Mouse (Mus musculus): ENCODE measurements at regions not wholly inside any gene's neighbourhood (a gene's known extent, or its start where the extent isn't known, plus 50 kb on each side); places are given as distances from the start of the nearest gene placed in this dataset.

GRCm38 (mm10) chr13:31475845-31476244 lies 80.1 kb upstream of the Foxq1 start:
- H3K36me3 ChIP-seq (replicated peaks; ENCODE audit: control insufficient read depth, insufficient read depth): no peaks in the 10 kb centered on the region
- no peaks in the 10 kb centered on the region for H3K27me3 ChIP-seq (ENCODE audit: control insufficient read depth, insufficient read depth, low read length)
- ATAC-seq (ENCODE audit: low FRiP score) (no peak), DNase-seq (ENCODE audit: low spot score) (no peak)
- H3K27ac ChIP-seq: no peak overlapping the region
- H3K4me1 ChIP-seq (replicated peaks; ENCODE audit: control insufficient read depth, insufficient read depth, low read length): no peaks in the 10 kb centered on the region
- H3K4me2 ChIP-seq (replicated peaks): no peak overlapping the region
- no peaks in the 10 kb centered on the region for H3K9me3 ChIP-seq (ENCODE audit: control insufficient read depth, low read length)
- H3K9ac ChIP-seq: no peak overlapping the region
- 84% methylated on average over 3 of the region's 3 CpGs for WGBS
- H3K4me3 ChIP-seq (replicated peaks; ENCODE audit: low read length): no peak overlapping the region

- no peaks in the 10 kb centered on the region for H3K27me3 ChIP-seq (ENCODE audit: control insufficient read depth, insufficient read depth, low read length)
- no peak overlapping the region for H3K4me3 ChIP-seq (replicated peaks; ENCODE audit: low read length)
- no peaks in the 10 kb centered on the region for H3K4me1 ChIP-seq (replicated peaks; ENCODE audit: control insufficient read depth, insufficient read depth, low read length)
- no peaks in the 10 kb centered on the region for H3K36me3 ChIP-seq (replicated peaks; ENCODE audit: control insufficient read depth, insufficient read depth)
- H3K9me3 ChIP-seq (ENCODE audit: control insufficient read depth, low read length): no peaks in the 10 kb centered on the region
- DNase-seq (ENCODE audit: low spot score) (no peak), ATAC-seq (ENCODE audit: low FRiP score) (no peak)
- H3K4me2 ChIP-seq (replicated peaks): no peak overlapping the region
- WGBS: 65% methylated on average over 1 of the region's 1 CpGs
- H3K9ac ChIP-seq: no peak overlapping the region
- no peak overlapping the region for H3K27ac ChIP-seq
Observed at GRCm38 (mm10) chr13:31477171-31477867, 78.6 kb upstream of the Foxq1 start.

GRCm38 (mm10) chr13:31481105-31481844 lies 74.7 kb upstream of the Foxq1 start:
- Histone ChIP-seq H3K4me1 (replicated peaks; ENCODE audit: control insufficient read depth, insufficient read depth, low read length) (no peaks in the 10 kb centered on the region), H3K36me3 (replicated peaks; ENCODE audit: control insufficient read depth, insufficient read depth) (no peaks in the 10 kb centered on the region), H3K4me3 (replicated peaks; ENCODE audit: low read length) (no peak overlapping the region), H3K27ac (no peak overlapping the region), H3K9ac (no peak overlapping the region), H3K27me3 (ENCODE audit: control insufficient read depth, insufficient read depth, low read length) (no peaks in the 10 kb centered on the region), H3K4me2 (replicated peaks) (no peak overlapping the region), H3K9me3 (ENCODE audit: control insufficient read depth, low read length) (no peaks in the 10 kb centered on the region)
- WGBS: 88% methylated on average over 7 of the region's 7 CpGs
- no peak for ATAC-seq (ENCODE audit: low FRiP score)
- DNase-seq (ENCODE audit: low spot score): no peak

GRCm38 (mm10) chr13:31486373-31486772 lies 69.6 kb upstream of the Foxq1 start:
- Histone ChIP-seq H3K27ac (no peak overlapping the region), H3K9me3 (ENCODE audit: control insufficient read depth, low read length) (no peaks in the 10 kb centered on the region), H3K27me3 (ENCODE audit: control insufficient read depth, insufficient read depth, low read length) (no peaks in the 10 kb centered on the region), H3K4me3 (replicated peaks; ENCODE audit: low read length) (no peak overlapping the region), H3K4me2 (replicated peaks) (no peak overlapping the region), H3K36me3 (replicated peaks; ENCODE audit: control insufficient read depth, insufficient read depth) (no peaks in the 10 kb centered on the region), H3K4me1 (replicated peaks; ENCODE audit: control insufficient read depth, insufficient read depth, low read length) (no peaks in the 10 kb centered on the region), H3K9ac (no peak overlapping the region)
- no peak for ATAC-seq (ENCODE audit: low FRiP score)
- WGBS: 96% methylated on average over 3 of the region's 3 CpGs
- DNase-seq (ENCODE audit: low spot score): no peak

- no peak for DNase-seq (ENCODE audit: low spot score)
- no peak overlapping the region for H3K9ac ChIP-seq
- H3K4me3 ChIP-seq (replicated peaks; ENCODE audit: low read length): no peak overlapping the region
- H3K27me3 ChIP-seq (ENCODE audit: control insufficient read depth, insufficient read depth, low read length): no peaks in the 10 kb centered on the region
- no peak overlapping the region for H3K4me2 ChIP-seq (replicated peaks)
- no peak for ATAC-seq (ENCODE audit: low FRiP score)
- no peaks in the 10 kb centered on the region for H3K36me3 ChIP-seq (replicated peaks; ENCODE audit: control insufficient read depth, insufficient read depth)
- H3K27ac ChIP-seq: no peak overlapping the region
- H3K9me3 ChIP-seq (ENCODE audit: control insufficient read depth, low read length): no peaks in the 10 kb centered on the region
- no peaks in the 10 kb centered on the region for H3K4me1 ChIP-seq (replicated peaks; ENCODE audit: control insufficient read depth, insufficient read depth, low read length)
Observed at GRCm38 (mm10) chr13:31488186-31488585, 67.7 kb upstream of the Foxq1 start.

GRCm38 (mm10) chr13:31503191-31503590 lies 52.7 kb upstream of the Foxq1 start:
- H3K4me3 ChIP-seq (replicated peaks; ENCODE audit: low read length): no peak overlapping the region
- H3K27me3 ChIP-seq (ENCODE audit: control insufficient read depth, insufficient read depth, low read length): no peaks in the 10 kb centered on the region
- no peaks in the 10 kb centered on the region for H3K36me3 ChIP-seq (replicated peaks; ENCODE audit: control insufficient read depth, insufficient read depth)
- no peaks in the 10 kb centered on the region for H3K9me3 ChIP-seq (ENCODE audit: control insufficient read depth, low read length)
- ATAC-seq (ENCODE audit: low FRiP score): no peak
- DNase-seq (ENCODE audit: low spot score): no peak
- H3K4me2 ChIP-seq (replicated peaks): no peak overlapping the region
- WGBS: 89% methylated on average over 10 of the region's 10 CpGs
- H3K4me1 ChIP-seq (replicated peaks; ENCODE audit: control insufficient read depth, insufficient read depth, low read length): no peaks in the 10 kb centered on the region
- H3K27ac ChIP-seq: no peak overlapping the region
- no peak overlapping the region for H3K9ac ChIP-seq

- H3K36me3 ChIP-seq (replicated peaks; ENCODE audit: control insufficient read depth, insufficient read depth): no peaks in the 10 kb centered on the region
- no peak overlapping the region for H3K9ac ChIP-seq
- H3K4me1 ChIP-seq (replicated peaks; ENCODE audit: control insufficient read depth, insufficient read depth, low read length): no peaks in the 10 kb centered on the region
- H3K9me3 ChIP-seq (ENCODE audit: control insufficient read depth, low read length): no peaks in the 10 kb centered on the region
- no peaks in the 10 kb centered on the region for H3K27me3 ChIP-seq (ENCODE audit: control insufficient read depth, insufficient read depth, low read length)
- no peak for ATAC-seq (ENCODE audit: low FRiP score)
- WGBS: 90% methylated on average over 11 of the region's 11 CpGs
- no peak overlapping the region for H3K4me2 ChIP-seq (replicated peaks)
- no peak overlapping the region for H3K27ac ChIP-seq
- no peak overlapping the region for H3K4me3 ChIP-seq (replicated peaks; ENCODE audit: low read length)
- no peak for DNase-seq (ENCODE audit: low spot score)
Observed at GRCm38 (mm10) chr13:31503832-31504231, 52.1 kb upstream of the Foxq1 start.

- Histone ChIP-seq H3K27me3 (ENCODE audit: control insufficient read depth, insufficient read depth, low read length) (no peaks in the 10 kb centered on the region), H3K4me2 (replicated peaks) (no peak overlapping the region), H3K36me3 (replicated peaks; ENCODE audit: control insufficient read depth, insufficient read depth) (no peaks in the 10 kb centered on the region), H3K4me3 (replicated peaks; ENCODE audit: low read length) (no peak overlapping the region), H3K9me3 (ENCODE audit: control insufficient read depth, low read length) (no peaks in the 10 kb centered on the region), H3K4me1 (replicated peaks; ENCODE audit: control insufficient read depth, insufficient read depth, low read length) (no peaks in the 10 kb centered on the region), H3K27ac (no peak overlapping the region), H3K9ac (no peak overlapping the region)
- WGBS: 89% methylated on average over 6 of the region's 7 CpGs
- DNase-seq (ENCODE audit: low spot score): no peak
- no peak for ATAC-seq (ENCODE audit: low FRiP score)
Observed at GRCm38 (mm10) chr13:31504316-31504715, 51.6 kb upstream of the Foxq1 start.

GRCm38 (mm10) chr13:31505386-31505785 lies 50.5 kb upstream of the Foxq1 start:
- Histone ChIP-seq H3K4me2 (replicated peaks) (no peak overlapping the region), H3K9ac (no peak overlapping the region), H3K9me3 (ENCODE audit: control insufficient read depth, low read length) (no peaks in the 10 kb centered on the region), H3K27ac (no peak overlapping the region), H3K36me3 (replicated peaks; ENCODE audit: control insufficient read depth, insufficient read depth) (no peaks in the 10 kb centered on the region), H3K27me3 (ENCODE audit: control insufficient read depth, insufficient read depth, low read length) (no peaks in the 10 kb centered on the region), H3K4me1 (replicated peaks; ENCODE audit: control insufficient read depth, insufficient read depth, low read length) (no peaks in the 10 kb centered on the region), H3K4me3 (replicated peaks; ENCODE audit: low read length) (no peak overlapping the region)
- DNase-seq (ENCODE audit: low spot score) (no peak), ATAC-seq (ENCODE audit: low FRiP score) (no peak)
- 91% methylated on average over 10 of the region's 10 CpGs for WGBS

Data from hindbrain, embryonic 14.5 days (tissue).